Mouse (Mus musculus) ES-Bruce4 (cell line): Measurements from ENCODE around the gene Syn1. TPM values are rescaled to one million over a fixed set of nuclear protein-coding genes. Genes with fewer than 3 reads are reported as not detected.

Source experiments
- H3K27ac ChIP-seq: 2 replicates; pipeline ENCODE4 v1.5.1; 2012; ENCODE audit warnings: low read length, inconsistent platforms; ENCODE audit not compliant: insufficient read depth
- H3K27me3 ChIP-seq: 2 replicates; pipeline ENCODE4 v1.6.1; 2012; ENCODE audit warnings: mild to moderate bottlenecking, low read length, inconsistent platforms; ENCODE audit not compliant: control insufficient read depth, poor library complexity, insufficient read depth, severe bottlenecking
- H3K36me3 ChIP-seq: 2 replicates; pipeline ENCODE4 v1.6.1; 2012; ENCODE audit warnings: inconsistent platforms, mild to moderate bottlenecking, low read length, moderate library complexity; ENCODE audit not compliant: control insufficient read depth, poor library complexity, insufficient read depth, severe bottlenecking
- H3K4me1 ChIP-seq: one replicate; pipeline ENCODE4 v1.8.1; 2011; ENCODE audit warnings: low read length; ENCODE audit not compliant: control insufficient read depth, insufficient read depth
- H3K4me3 ChIP-seq: 2 replicates; pipeline ENCODE4 v1.5.1; 2011; ENCODE audit warnings: low read depth, mild to moderate bottlenecking, low read length
- H3K9ac ChIP-seq: 2 replicates; pipeline ENCODE4 v1.6.1; 2012; ENCODE audit warnings: low read depth, mild to moderate bottlenecking, inconsistent platforms; ENCODE audit not compliant: poor library complexity, severe bottlenecking
- H3K9me3 ChIP-seq: replicated peaks from 2 replicates; pipeline ENCODE4 v1.6.1; 2012; ENCODE audit warnings: mild to moderate bottlenecking, low read length, inconsistent platforms; ENCODE audit not compliant: control insufficient read depth, poor library complexity, insufficient read depth, severe bottlenecking
- CTCF ChIP-seq: IDR thresholded peaks from one replicate; pipeline ENCODE4 v1.8.1; 2011; ENCODE audit warnings: low read depth, low read length
- EP300 ChIP-seq: IDR thresholded peaks from 2 replicates; pipeline ENCODE4 v1.6.1; 2011; ENCODE audit warnings: low read depth, low read length; ENCODE audit not compliant: insufficient read depth
- POLR2A ChIP-seq: IDR thresholded peaks from one replicate; pipeline ENCODE4 v1.8.1; 2011; ENCODE audit warnings: low read length; ENCODE audit not compliant: insufficient read depth
- polyA plus RNA-seq: library from polyadenylated mRNA; stranded (reverse); fragments of >200 nt; gene quantifications from 2 replicates; pipeline ENCODE4 v1.2.4, GENCODE M21; 2011; ENCODE audit warnings: low read depth; ENCODE audit not compliant: missing spikeins, insufficient read depth, insufficient read length

Syn1 gene
- polyA plus RNA-seq, 1 experiment, result 4.9 TPM

- H3K4me1 ChIP-seq, result no peaks in the 10 kb centered on the region
- H3K4me3 ChIP-seq, result no peak overlapping the region
- no peaks in the 10 kb centered on the region for H3K9me3 ChIP-seq
- peaks cover 24% of the 10 kb centered on the region for H3K36me3 ChIP-seq
- no peak overlapping the region for H3K9ac ChIP-seq
- no peak for TF ChIP-seq EP300
- TF ChIP-seq POLR2A, result no peak
- no peak for TF ChIP-seq CTCF
- H3K27me3 ChIP-seq, result no peaks in the 10 kb centered on the region
- no peak overlapping the region for H3K27ac ChIP-seq
Measured at GRCm38 (mm10) chrX:20853794-20854193, 67.0 kb downstream of the Syn1 start.

GRCm38 (mm10) chrX:20848256-20848984, 72.4 kb downstream of the Syn1 start:
- H3K4me3 ChIP-seq, result peak overlapping the region; percentile 95
- TF ChIP-seq EP300 (no peak), CTCF (no peak), POLR2A (peak; percentile 23)
- no peaks in the 10 kb centered on the region for H3K4me1 ChIP-seq
- H3K27ac ChIP-seq, result no peak overlapping the region
- H3K36me3 ChIP-seq, result peaks cover 13% of the 10 kb centered on the region
- H3K9me3 ChIP-seq, result no peaks in the 10 kb centered on the region
- peak overlapping the region; percentile 49 for H3K9ac ChIP-seq
- H3K27me3 ChIP-seq, result no peaks in the 10 kb centered on the region

- Histone ChIP-seq H3K4me1 (no peaks in the 10 kb centered on the region), H3K4me3 (no peak overlapping the region), H3K36me3 (peaks cover 9% of the 10 kb centered on the region), H3K27me3 (no peaks in the 10 kb centered on the region), H3K27ac (no peak overlapping the region), H3K9me3 (no peaks in the 10 kb centered on the region), H3K9ac (no peak overlapping the region)
- no peak for TF ChIP-seq POLR2A
- TF ChIP-seq CTCF, result no peak
- TF ChIP-seq EP300, result no peak
Measured at GRCm38 (mm10) chrX:20847816-20848215, 73.0 kb downstream of the Syn1 start.

- H3K9me3 ChIP-seq, result no peaks in the 10 kb centered on the region
- no peak overlapping the region for H3K27ac ChIP-seq
- no peak overlapping the region for H3K9ac ChIP-seq
- H3K27me3 ChIP-seq, result no peaks in the 10 kb centered on the region
- H3K36me3 ChIP-seq, result peaks cover 9% of the 10 kb centered on the region
- TF ChIP-seq POLR2A (no peak), EP300 (no peak)
- no peaks in the 10 kb centered on the region for H3K4me1 ChIP-seq
- no peak overlapping the region for H3K4me3 ChIP-seq
Measured at GRCm38 (mm10) chrX:20847232-20847631, 73.6 kb downstream of the Syn1 start.

GRCm38 (mm10) chrX:20828934-20829333, 91.9 kb downstream of the Syn1 start:
- Histone ChIP-seq H3K4me3 (no peak overlapping the region), H3K9me3 (no peaks in the 10 kb centered on the region)
- TF ChIP-seq POLR2A (no peak), CTCF (peak; percentile 14), EP300 (no peak)

GRCm38 (mm10) chrX:20819708-20820426, 100.9 kb downstream of the Syn1 start:
- Histone ChIP-seq H3K9me3 (no peaks in the 10 kb centered on the region), H3K4me3 (peak overlapping the region; percentile 54), H3K27ac (peak overlapping the region; percentile 26; the same call in 1 of the 2 replicates), H3K27me3 (no peaks in the 10 kb centered on the region), H3K9ac (peak overlapping the region; percentile 46), H3K36me3 (no peaks in the 10 kb centered on the region), H3K4me1 (no peaks in the 10 kb centered on the region)
- peak; percentile 44 for TF ChIP-seq CTCF
- no peak for TF ChIP-seq POLR2A

More at GRCm38 (mm10) chrX:20828934-20829333, 91.9 kb downstream of the Syn1 start:
- H3K27ac ChIP-seq, result no peak overlapping the region
- H3K36me3 ChIP-seq, result no peaks in the 10 kb centered on the region
- H3K4me1 ChIP-seq, result no peaks in the 10 kb centered on the region
- H3K27me3 ChIP-seq, result no peaks in the 10 kb centered on the region
- H3K9ac ChIP-seq, result no peak overlapping the region
